Mouse (Mus musculus): Measurements from ENCODE around the gene Olfr884. TPM values are rescaled to one million over a fixed set of nuclear protein-coding genes. Genes with fewer than 3 reads are reported as not detected.

The Olfr884 gene
- polyA plus RNA-seq (2015; fragmentation: Nextera tagmentation; extraction: Ambion mirVana) = not detected in 2 replicates

DNA sequence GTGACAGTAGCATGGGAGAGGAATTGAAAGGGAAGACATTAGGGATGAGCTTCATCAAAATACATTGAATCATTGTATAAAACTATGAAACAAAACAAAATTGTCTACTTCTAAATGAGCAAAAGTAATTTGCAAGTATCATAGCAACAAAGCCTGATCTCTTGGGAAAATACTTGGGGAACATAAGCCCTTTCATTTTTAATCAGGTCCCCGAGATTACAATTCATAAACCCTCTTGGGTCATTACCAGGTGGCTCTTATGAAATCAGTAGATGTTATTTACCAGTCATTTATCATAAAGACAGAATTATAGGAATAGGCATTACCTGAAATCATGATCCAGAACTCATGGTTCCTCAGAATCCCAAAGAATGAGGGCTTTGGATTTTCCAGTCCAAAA, at the start of gene Olfr884:
Olfr884 (plus strand) TSS at position 301 of the 400 bp plus-strand sequence.
- DNase-seq (ENCODE audit: low spot score) = no peak

DNA sequence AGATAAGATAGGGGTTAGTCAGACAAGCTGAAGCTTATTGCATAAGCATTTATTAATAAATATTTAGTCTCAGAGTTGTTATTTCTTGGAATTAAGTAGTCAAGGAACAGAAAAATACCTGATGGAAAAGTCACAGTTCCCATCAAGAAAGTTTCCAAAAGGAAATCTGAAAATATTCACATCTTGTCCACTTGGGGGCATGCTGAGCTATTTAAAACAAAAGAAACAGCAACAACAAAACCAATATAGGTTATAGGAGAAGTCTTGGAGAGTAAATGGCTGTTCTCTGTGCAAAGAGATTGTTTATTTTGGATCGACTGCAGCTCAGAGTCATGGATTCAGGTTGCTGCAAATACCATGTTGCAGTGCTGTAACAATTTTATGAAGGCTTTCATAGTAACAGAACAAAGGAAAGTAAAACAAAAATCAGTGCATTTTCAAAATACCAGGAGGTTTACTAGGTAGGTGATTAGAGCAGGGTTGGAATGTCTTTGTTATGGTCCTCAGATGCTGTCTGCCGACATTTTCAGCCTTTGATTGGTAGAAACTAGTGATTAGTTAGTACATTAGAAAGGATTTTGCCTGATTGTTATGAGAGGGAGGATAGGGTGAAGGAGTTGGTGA, 47.7 kb upstream of the Olfr884 start:
- DNase-seq (ENCODE audit: low spot score) = no peak

DNA sequence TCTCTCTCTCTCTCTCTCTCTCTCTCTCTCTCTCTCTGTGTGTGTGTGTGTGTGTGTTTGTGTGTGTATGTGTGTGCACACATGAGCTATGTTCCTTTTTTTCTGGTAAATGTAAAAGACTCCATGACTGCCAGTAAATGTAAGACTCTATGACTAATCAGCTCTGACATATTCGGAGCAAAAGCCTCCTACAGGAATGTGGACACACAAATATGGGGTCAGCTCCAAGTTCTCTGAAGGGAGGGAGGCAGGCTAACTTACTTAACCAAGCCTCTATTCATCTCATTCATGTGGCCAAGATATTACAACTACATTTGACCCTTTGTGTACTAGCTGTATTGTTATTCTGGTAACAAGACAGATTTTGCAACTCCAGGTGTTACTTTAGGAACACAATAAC, 46.3 kb upstream of the Olfr884 start:
- no peak for DNase-seq (ENCODE audit: low spot score)

DNA sequence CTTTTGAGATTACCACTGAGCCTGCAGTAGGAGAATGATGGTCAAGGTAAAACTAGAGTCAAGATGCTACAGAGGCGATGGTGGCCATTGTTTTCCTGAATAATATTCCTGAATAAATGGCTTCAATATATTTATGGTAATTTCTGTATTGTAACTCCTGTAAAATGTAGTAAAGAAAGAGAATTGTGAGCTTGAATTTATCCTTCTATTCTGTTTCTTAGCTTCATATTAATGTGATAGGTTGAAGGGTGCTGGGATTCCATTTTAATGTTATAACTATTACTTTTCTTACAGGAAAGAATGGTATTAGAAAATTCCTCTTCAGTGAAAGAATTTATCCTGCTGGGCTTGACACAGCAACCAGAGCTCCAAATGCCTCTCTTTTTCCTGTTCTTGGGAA, 20.8 kb upstream of the Olfr884 start, which contains the start of gene Olfr883:
Olfr883 (plus strand) TSS at position 301 of the 400 bp plus-strand sequence.
- no peak for DNase-seq (ENCODE audit: low spot score)

DNA sequence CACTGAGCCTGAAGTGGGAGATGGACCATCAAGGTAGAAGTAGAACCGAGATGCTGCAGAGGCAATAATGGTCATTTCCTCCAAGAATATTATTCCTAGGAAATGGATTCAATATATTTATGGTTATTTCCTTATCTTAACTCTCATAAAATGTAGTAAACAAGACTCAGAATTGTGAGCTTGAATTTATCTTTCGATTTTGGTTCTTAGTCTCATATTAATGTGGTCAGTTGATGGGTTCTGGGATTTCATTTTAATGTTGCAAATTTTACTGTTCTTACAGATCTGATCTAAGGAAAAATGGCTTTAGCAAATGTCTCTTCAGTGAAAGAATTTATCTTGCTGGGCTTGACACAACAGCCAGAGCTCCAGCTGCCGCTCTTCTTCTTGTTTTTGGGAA, 14.7 kb downstream of the Olfr884 start, which contains the start of gene Olfr885:
Olfr885 (plus strand) TSS at position 301 of the 400 bp plus-strand sequence.
- DNase-seq (ENCODE audit: low spot score) = no peak

DNA sequence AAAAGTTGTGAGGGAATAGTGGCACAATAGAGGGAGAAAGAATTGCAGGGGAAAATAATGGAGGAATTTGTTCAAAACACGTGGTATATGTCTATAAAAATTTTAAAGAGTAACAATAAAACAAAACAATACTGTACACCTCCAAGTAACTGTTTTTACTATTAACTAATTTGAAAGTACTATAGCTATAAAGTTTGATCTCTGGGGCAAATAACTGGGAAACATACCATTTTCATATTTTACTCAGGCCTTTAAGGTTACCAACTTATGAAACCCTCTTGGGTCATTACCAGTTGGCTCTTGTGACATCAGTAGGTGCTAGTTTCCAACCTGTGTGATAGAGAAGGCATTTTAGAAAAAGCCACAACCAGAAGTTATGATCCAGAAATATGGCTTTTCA, 37.4 kb downstream of the Olfr884 start, which contains the start of gene Olfr887:
Olfr887 (plus strand) TSS at position 301 of the 400 bp plus-strand sequence.
- DNase-seq (ENCODE audit: low spot score) = no peak

Other genes starting within 250 kb of the Olfr884 start
- not detected in 2 replicates for gene Olfr876, start 243.5 kb upstream of the Olfr884 start, polyA plus RNA-seq (2015; fragmentation: Nextera tagmentation; extraction: Ambion mirVana)
- not detected in 2 replicates for gene Olfr877, start 192.3 kb upstream of the Olfr884 start, polyA plus RNA-seq (2015; fragmentation: Nextera tagmentation; extraction: Ambion mirVana)
- gene Olfr145, start 149.8 kb upstream of the Olfr884 start, polyA plus RNA-seq (2015; fragmentation: Nextera tagmentation; extraction: Ambion mirVana) = not detected in 2 replicates
- not detected in 2 replicates for gene Olfr878, start 128.7 kb upstream of the Olfr884 start, polyA plus RNA-seq (2015; fragmentation: Nextera tagmentation; extraction: Ambion mirVana)
- not detected in 2 replicates for gene Olfr881, start 54.7 kb upstream of the Olfr884 start, polyA plus RNA-seq (2015; fragmentation: Nextera tagmentation; extraction: Ambion mirVana)
- not detected in 2 replicates for gene Olfr883, start 20.7 kb upstream of the Olfr884 start, polyA plus RNA-seq (2015; fragmentation: Nextera tagmentation; extraction: Ambion mirVana)
- gene Olfr885, start 14.8 kb downstream of the Olfr884 start, polyA plus RNA-seq (2015; fragmentation: Nextera tagmentation; extraction: Ambion mirVana) = not detected in 2 replicates
- not detected in 2 replicates for gene Olfr887, start 37.5 kb downstream of the Olfr884 start, polyA plus RNA-seq (2015; fragmentation: Nextera tagmentation; extraction: Ambion mirVana)
- not detected in 2 replicates for gene Olfr888, start 61.6 kb downstream of the Olfr884 start, polyA plus RNA-seq (2015; fragmentation: Nextera tagmentation; extraction: Ambion mirVana)
- gene Olfr889, start 68.6 kb downstream of the Olfr884 start, polyA plus RNA-seq (2015; fragmentation: Nextera tagmentation; extraction: Ambion mirVana) = 0.06 and 0.12 TPM in 2 replicates
- gene Olfr890, start 96.0 kb downstream of the Olfr884 start, polyA plus RNA-seq (2015; fragmentation: Nextera tagmentation; extraction: Ambion mirVana) = not detected in 2 replicates
- not detected in 2 replicates for gene Olfr891, start 134.3 kb downstream of the Olfr884 start, polyA plus RNA-seq (2015; fragmentation: Nextera tagmentation; extraction: Ambion mirVana)
- not detected in 2 replicates for gene Olfr893, start 161.8 kb downstream of the Olfr884 start, polyA plus RNA-seq (2015; fragmentation: Nextera tagmentation; extraction: Ambion mirVana)
- not detected in 2 replicates for gene Olfr894, start 171.5 kb downstream of the Olfr884 start, polyA plus RNA-seq (2015; fragmentation: Nextera tagmentation; extraction: Ambion mirVana)
- gene Olfr143, start 206.2 kb downstream of the Olfr884 start, polyA plus RNA-seq (2015; fragmentation: Nextera tagmentation; extraction: Ambion mirVana) = not detected in 2 replicates
- gene Olfr895, start 221.3 kb downstream of the Olfr884 start, polyA plus RNA-seq (2015; fragmentation: Nextera tagmentation; extraction: Ambion mirVana) = not detected in 2 replicates
- not detected in 2 replicates for gene Olfr896-ps1, start 244.6 kb downstream of the Olfr884 start, polyA plus RNA-seq (2015; fragmentation: Nextera tagmentation; extraction: Ambion mirVana)

Measured in thymus, postnatal 0 days (tissue).